Mouse (Mus musculus) layer of hippocampus, adult 2 months (tissue): ENCODE measurements around the gene Tmem60. TPM values are rescaled to one million over a fixed set of nuclear protein-coding genes. Genes with fewer than 3 reads are reported as not detected.

Experiments used
- DNase-seq, 2 experiments: peaks; one replicate each; pipeline ENCODE4 v3.0.0; 2022; ENCODE audit warnings: low spot score in 2 of 2
- H3K27ac ChIP-seq: fragments of 200-600 bp; 2 replicates; pipeline ENCODE4 v1.8.1; 2022
- H3K4me3 ChIP-seq: fragments of 200-600 bp; 2 replicates; pipeline ENCODE4 v1.8.1; 2022; ENCODE audit warnings: mild to moderate bottlenecking
- CTCF ChIP-seq: fragments of 200-600 bp; conservative IDR thresholded peaks from 2 replicates; pipeline ENCODE4 v1.8.1; 2022; ENCODE audit warnings: antibody characterized with exemption, mild to moderate bottlenecking, moderate library complexity
- total RNA-seq, 2 experiments: library from RNA; stranded (reverse); gene quantifications; 2 replicates each; pipeline ENCODE4 v1.2.3; 2021

Gene Tmem60
- total RNA-seq, 2 experiments from 2014 or later = 19.7 to 21.8 TPM

DNA sequence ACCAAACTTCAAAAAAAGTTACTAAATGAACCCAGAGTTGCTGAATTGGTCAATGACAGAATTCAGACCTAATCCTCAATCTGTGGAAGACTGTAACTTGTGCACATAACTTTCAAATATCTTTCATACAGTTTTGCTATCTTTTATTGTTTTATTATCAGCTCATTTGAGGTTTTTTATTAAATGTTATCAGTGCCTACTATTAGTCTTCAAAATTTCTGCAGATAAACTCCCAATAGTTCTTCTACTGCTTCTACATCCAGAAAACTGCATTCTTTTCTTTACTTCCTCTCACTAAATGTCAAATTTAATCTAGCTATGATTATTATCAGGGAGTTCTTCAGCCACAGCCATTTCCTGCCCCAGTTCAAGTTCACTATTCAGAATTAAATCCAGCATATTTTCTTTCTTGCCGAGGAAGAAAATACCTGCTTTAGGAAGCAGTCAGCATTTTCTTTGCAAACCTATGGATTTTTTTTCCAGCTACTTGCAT, 5.0 kb upstream of the Tmem60 start:
- no peak for DNase-seq
- Histone ChIP-seq H3K4me3 (no peak overlapping the region), H3K27ac (no peak overlapping the region)
- no peak for TF ChIP-seq CTCF

DNA sequence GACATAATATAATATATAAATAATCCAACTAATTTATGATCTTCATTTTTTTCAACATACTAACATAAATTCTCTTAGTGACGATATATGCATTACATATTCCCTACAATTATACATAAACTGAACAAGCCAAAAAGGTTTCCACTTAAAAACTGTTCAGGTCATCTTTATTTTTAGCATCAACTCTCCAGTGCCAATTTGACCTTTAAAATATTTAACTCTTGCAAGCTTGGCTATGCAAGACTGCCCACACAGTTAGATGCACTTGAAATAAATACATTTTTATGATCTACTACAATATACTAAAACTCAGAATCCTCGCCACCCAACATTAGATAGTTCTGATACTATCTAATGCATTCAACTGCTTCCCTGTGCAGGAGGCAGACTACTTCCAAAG, 1.6 kb upstream of the Tmem60 start:
- H3K27ac ChIP-seq = no peak overlapping the region
- TF ChIP-seq CTCF = no peak
- no peak for DNase-seq
- H3K4me3 ChIP-seq = peak overlapping the region; percentile 80

DNA sequence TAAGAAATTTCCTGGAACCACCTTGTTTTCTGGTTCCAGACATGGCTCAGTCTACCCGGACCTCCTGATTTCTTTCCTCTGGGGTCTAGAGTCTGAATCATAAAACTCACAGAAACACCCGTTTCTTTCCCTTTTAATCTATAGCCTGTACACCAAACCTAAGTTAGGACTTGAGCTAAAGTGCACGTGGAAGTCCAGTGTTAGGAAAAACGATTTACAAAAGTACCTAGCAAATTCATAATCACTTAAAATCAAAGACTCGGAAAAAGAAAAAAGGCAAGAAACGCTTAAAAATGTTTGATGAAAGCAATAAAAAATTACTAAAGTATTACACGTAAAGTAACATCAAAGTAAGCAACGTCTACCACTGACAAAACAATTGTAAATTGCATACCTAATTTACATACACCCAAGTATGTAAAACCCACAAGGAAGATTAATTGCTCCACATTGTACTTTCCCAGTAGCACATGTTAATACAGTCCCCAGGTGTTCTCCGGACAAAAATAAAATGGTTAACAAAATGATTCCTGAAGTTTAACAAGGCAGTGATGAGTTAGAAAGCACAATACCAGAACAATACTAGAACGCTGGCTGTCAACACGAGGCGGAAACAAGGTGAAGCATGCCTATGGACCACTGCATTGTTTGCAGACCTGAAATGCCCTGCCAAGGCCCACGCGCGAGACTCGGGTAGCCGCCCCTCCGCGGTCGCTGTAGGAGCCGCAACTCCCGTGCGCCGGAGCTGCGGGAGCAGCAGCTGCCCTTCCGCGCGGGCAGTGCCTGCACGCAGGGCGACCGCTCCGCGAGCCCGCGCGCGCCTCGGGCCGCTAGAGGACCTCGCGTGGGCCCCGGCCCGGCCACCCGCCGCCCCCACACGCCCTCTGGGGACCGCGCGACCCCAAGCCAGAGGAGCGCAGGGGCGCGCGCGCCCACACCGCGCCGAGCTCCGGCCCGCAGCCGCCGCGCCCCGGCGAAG, 905 bp upstream of the Tmem60 start:
- Histone ChIP-seq H3K27ac (peak overlapping the region; percentile 90), H3K4me3 (peak overlapping the region; percentile 80)
- peak; percentile 20 to 22 for DNase-seq
- no peak; the same call in 1 of the 2 replicates for TF ChIP-seq CTCF

DNA sequence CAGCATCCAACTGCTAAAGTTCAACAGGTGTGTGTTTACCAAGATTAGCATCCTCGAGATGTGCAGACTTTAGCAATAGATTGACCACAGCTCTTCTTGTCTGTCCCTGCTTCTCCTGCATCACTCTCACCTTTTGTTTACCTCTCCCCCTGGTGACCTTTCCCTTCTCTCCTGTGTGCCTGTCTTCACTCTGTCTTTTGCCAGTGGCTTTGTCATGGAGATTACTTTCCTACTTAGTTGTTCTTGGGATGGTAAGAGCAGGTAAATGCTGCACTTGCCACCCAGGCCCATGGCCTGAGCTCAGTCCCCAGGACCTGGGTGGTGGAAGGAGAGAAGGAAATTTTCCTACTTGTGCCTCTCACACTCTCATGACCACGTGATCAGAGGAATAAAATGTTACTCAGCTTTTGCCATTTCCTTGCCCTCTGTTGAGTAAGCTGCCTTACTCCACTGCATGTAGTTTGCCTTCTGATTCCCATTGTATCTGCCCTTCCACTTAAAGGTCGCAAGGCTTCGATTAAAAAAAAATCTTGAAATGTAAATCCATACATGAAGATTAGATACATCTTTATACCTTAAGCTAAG, 2.1 kb downstream of the Tmem60 start:
- no peak overlapping the region for H3K4me3 ChIP-seq
- DNase-seq = no peak
- TF ChIP-seq CTCF = no peak
- no peak overlapping the region for H3K27ac ChIP-seq

DNA sequence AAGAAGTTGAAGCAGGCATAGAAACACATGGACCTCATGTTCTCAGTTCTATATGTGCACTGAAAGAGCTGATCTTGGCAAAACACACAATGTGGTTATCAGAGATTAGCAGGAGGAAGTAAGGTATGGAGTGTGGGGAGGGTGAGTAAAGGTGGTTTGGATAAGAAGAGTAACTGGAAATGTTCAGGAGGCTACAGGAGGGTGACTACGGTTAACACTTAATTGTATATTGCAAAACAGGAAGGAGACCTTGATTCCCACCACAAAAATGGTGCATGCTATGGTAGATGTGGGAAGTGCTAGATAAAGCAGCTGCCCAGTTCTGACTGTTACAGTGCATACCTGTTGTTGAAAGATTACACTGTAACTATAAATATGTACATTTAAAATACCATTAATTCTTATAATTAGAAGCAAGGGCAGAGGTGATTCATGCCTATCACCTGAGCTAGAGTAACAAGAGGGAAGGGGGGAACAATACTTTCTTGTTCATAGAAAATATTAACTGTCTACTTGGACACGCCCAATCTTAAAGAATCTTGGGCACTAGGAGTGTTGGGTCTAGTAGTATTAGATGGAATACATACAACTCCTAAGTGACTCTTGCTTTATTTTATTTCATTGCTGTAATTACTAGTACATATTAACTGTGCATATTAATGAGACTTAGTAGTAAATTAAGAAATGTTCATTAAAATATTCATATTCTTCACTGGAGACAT, 15.6 kb downstream of the Tmem60 start:
- no peak overlapping the region for H3K27ac ChIP-seq
- no peak for DNase-seq
- TF ChIP-seq CTCF = no peak
- H3K4me3 ChIP-seq = no peak overlapping the region

DNA sequence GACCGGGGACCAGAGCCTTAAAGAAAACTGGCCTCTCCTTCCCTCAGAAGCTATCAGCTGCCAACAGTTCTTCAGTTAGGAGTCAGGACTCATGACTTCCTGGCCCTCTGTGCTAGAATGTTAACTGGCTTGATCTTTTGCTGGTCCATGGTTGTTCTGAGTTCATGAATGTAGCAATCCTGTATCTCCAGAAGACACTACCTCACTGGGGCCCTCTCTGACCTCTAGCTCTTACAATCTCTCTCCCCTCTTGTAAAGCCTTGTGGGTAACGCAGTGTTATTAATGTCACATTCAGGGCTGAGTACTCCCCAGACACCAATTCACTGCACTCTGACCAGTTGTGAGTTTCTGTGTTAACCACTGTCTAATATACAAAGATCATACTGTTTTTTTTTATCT, 22.7 kb downstream of the Tmem60 start:
- DNase-seq = no peak
- no peak overlapping the region for H3K4me3 ChIP-seq
- TF ChIP-seq CTCF = no peak
- no peak overlapping the region for H3K27ac ChIP-seq

DNA sequence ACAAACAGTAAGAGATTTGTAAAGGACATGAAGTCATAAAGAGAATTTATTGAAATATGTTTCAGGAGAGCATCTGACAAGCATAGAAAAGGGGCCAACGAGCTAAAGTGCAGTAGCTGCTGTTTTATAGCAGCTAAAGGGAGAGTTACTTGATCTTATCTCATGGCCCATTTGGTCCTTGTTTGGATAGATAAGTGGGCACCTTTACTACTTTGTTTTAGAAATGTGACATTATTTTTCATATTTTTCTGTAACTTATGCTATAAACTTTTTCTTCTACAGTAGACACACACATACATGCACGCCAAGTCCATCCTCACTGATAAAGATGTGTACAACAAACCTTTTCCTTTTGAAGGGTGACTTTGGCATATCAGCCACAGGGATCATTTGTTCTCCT, 23.4 kb downstream of the Tmem60 start:
- Histone ChIP-seq H3K27ac (no peak overlapping the region), H3K4me3 (no peak overlapping the region)
- no peak for DNase-seq
- no peak for TF ChIP-seq CTCF

DNA sequence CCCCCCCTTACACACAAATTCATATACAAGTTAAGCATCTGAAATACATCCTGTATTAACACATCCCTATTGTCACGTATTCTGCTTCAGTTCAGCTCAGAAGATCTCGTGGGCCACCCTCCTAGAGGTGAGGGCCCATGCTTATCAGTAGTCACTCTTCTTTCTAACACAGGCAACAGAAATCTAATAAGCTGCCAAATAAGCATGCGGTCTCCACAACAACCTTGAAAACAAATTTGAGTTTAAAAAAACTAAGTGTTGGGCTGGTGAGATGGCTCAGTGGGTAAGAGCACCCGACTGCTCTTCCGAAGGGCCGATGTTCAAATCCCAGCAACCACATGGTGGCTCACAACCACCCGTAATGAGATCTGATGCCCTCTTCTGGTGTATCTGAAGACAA, 24.2 kb downstream of the Tmem60 start:
- peak; percentile 20; the same call in 1 of the 2 replicates for TF ChIP-seq CTCF
- H3K4me3 ChIP-seq = no peak overlapping the region
- no peak for DNase-seq
- no peak overlapping the region for H3K27ac ChIP-seq

DNA sequence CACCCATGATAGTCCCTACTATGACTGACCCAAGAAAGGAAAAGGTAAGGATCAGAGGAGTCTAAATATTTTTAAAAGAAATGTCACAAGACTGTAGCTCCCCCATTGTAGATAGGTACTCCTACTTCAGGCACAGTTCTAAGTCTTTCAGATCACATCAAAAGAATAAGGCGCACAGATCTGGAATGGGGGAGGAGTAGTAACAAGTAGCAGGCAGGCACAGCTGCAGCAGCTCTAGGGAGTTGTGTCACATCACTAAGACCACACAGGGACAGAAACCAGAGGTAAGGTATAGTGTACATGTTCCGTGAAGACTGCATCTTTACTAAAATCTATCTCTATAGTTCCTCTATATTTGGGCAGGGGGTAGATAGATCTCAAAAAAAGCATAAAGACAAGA, 29.8 kb downstream of the Tmem60 start:
- DNase-seq = no peak
- no peak for TF ChIP-seq CTCF
- H3K27ac ChIP-seq = no peak overlapping the region
- H3K4me3 ChIP-seq = no peak overlapping the region

DNA sequence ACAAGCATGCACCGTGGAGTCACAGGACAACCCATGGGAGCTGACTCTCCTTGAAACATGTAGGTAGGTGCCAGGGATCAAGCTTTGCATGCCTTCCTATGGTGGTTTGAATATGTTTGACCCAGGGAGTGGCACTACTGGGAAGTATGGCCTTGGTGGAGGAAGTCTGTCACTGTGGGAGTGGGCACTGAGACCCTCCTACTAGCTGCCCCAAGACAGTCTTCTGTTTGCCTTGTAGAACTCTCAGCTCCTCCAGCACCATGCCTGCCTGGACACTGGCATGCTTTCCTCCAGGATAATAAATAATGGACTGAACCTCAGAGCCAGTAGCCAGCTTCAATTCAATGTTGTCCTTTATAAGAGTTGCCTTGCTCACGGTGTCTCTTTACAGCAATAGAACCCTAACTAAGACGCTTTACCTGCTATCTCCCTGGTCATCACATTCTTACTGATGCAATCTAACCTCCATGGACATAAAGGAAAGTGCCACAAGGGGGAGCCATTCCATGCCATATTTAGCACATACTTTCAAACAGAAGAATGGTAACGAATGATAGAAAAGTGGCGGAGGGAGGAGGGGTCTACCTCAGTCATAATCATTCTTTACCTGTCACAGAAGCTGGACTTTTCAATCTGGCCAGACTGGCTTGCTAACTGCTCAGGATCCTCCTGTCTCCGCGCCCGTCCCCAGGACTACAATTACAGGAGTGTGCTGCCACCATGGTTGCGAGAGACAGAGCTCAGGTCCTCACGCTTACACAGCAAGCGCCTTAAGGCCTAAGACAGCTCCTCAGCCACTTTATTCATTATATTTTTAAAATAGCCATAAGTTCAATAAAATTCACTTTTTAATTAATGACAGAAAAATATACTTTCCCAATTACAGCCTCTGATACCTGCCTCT, 31.6 kb downstream of the Tmem60 start:
- peak; percentile 58 to 76 for DNase-seq
- Histone ChIP-seq H3K4me3 (no peak overlapping the region), H3K27ac (no peak overlapping the region)
- TF ChIP-seq CTCF = peak; percentile 91

DNA sequence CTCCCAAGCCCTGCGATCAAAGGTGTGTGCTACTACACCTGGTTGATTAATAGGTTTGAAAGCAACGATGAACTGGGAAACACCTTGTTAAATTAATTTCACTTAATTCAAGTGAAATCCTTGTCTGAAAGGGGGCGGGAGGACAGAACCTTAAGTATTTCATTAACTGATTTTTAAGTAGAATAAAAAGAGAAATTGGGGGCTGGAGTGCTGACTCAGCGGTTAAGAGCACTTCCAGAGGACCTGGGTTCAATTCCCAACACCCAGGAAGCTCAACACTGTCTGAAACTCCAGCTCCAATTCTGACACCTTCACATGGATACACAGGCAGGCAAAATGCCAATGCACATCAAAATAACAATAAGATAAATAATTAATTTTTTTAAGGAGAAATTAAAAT, 37.0 kb downstream of the Tmem60 start:
- no peak for DNase-seq
- no peak for TF ChIP-seq CTCF
- Histone ChIP-seq H3K4me3 (no peak overlapping the region), H3K27ac (no peak overlapping the region)

DNA sequence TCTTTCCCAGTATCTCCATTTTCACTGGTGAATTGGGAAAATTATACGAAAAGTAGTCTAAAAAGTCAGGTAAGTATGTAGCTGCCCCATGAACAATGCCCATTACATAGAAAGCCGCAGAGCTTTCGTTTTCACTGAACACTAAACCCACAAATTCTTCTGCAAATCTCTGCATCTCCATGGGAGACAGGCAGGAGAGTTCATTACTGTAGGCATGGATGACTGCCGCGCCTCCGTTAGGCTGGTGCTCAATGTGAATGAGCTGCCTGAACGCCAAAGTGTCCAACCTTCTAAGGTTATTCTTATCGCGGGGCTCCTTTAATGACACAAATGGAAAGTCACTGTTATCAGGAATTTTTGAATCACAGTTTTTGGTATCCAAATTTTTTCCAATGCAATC, 37.6 kb downstream of the Tmem60 start:
- TF ChIP-seq CTCF = no peak
- DNase-seq = no peak
- Histone ChIP-seq H3K4me3 (no peak overlapping the region), H3K27ac (no peak overlapping the region)

DNA sequence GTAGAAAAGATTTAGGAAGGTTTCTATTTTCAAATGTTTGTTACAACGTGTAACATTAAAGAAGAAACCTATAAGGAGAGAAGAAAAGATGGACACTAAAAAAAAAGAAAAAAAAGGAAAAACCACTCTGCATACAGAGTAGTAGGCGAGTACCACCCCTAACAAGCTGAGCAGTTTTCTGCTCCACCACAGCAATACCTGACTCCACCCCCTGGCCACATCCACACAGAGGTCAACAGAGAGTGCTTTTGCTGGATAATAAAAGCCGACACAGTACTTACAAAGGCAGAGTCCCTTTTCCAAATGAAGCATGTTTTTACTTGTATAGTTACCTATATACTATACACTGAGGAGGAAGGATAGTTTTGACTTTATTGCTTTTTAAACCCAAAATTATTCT, 42.6 kb downstream of the Tmem60 start:
- H3K4me3 ChIP-seq = no peak overlapping the region
- H3K27ac ChIP-seq = no peak overlapping the region
- no peak for TF ChIP-seq CTCF
- DNase-seq = no peak
